Mouse (Mus musculus): Measurements from ENCODE around the gene Cry1. TPM values are rescaled to one million over a fixed set of nuclear protein-coding genes. Genes with fewer than 3 reads are reported as not detected.
A peak's percentile ranks its signal among the peaks of the same experiment; 100 is the strongest.

Cry1 gene
- polyA plus RNA-seq (2015; fragmentation: Nextera tagmentation; extraction: Ambion mirVana), result 31.3 and 32.8 TPM in 2 replicates

- under 1% methylated on average over 69 of the region's 75 CpGs for WGBS
- peak; percentile 97 for ATAC-seq (ENCODE audit: borderline replicate concordance, extremely low read depth, low FRiP score, low TSS enrichment)
- Histone ChIP-seq H3K4me1 (peaks cover 10% of the 10 kb centered on the region), H3K27me3 (no peaks in the 10 kb centered on the region), H3K27ac (peak within 1 kb of the TSS; percentile 90), H3K9ac (peak within 1 kb of the TSS; percentile 89), H3K9me3 (no peaks in the 10 kb centered on the region), H3K4me3 (peak within 1 kb of the TSS; percentile 78), H3K4me2 (peak within 1 kb of the TSS; percentile 98), H3K36me3 (no peaks in the 10 kb centered on the region)
Measured at GRCm38 (mm10) chr10:85184964-85185608, at the start of gene Cry1. Gene Cry1, minus strand, starts transcription at chr10:85185064.

- H3K4me2 ChIP-seq, result no peak overlapping the region; the same call in 1 of the 2 replicates
- no peaks in the 10 kb centered on the region for H3K9me3 ChIP-seq
- H3K36me3 ChIP-seq, result no peaks in the 10 kb centered on the region
- ATAC-seq (ENCODE audit: borderline replicate concordance, extremely low read depth, low FRiP score, low TSS enrichment), result no peak
- H3K27me3 ChIP-seq, result 0 out of 2 replicates have a peak, but pooled peaks cover 5% of the 10 kb centered on the region
- H3K9ac ChIP-seq, result no peak overlapping the region
- WGBS, result 77% methylated on average over 6 of the region's 6 CpGs
- H3K27ac ChIP-seq, result no peak overlapping the region
- H3K4me1 ChIP-seq, result peaks cover 2% of the 10 kb centered on the region; the same call in 1 of the 2 replicates
- no peak overlapping the region for H3K4me3 ChIP-seq
Measured at GRCm38 (mm10) chr10:85221771-85222050, 36.8 kb upstream of the Cry1 start.

DNA sequence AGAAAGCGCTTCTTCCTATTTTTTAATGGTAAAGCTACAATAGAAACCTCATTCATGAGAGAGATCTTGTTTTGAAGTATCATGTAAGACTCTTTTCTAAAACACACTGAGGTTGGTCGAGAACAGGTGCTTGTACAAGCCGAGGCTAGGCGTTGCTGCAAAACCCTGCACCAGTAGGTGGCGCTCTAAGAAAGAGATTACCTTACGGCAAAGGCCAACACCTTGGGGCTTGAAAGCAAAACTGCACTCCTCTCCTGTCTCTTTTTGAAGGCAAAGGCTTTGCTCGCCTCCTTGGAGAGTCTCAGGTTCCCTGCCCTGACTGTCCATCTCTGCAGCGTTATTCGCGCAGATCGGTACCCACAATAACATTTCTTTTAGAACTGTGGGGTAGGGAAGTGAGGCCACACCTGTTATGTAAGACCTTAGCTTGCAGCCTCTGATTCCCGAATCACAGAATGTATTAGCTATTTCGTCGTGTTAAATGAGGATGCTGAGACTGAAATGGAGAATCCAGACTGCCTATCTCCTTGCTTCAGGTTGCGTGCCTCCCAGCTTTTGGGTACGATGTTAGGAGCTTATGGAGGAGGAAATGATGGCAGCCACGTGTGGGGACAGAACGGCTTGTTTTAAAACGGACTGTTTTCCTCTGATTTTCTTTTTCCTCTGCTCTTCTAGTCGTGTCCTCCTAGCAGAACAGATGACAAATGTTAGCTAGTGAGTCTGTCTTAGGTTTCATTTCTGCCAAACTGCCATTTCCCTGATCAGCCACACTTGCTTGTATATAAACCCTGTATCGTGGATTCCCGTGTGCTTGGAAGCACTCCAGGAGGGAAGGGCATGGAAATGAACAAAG lies 36.3 kb upstream of the Cry1 start:
- no peak for ATAC-seq (ENCODE audit: borderline replicate concordance, extremely low read depth, low FRiP score, low TSS enrichment)
- no peak overlapping the region for H3K4me3 ChIP-seq
- no peak overlapping the region for H3K27ac ChIP-seq
- H3K36me3 ChIP-seq, result no peaks in the 10 kb centered on the region
- H3K27me3 ChIP-seq, result 0 out of 2 replicates have a peak, but pooled peaks cover 5% of the 10 kb centered on the region
- peaks cover 2% of the 10 kb centered on the region; the same call in 1 of the 2 replicates for H3K4me1 ChIP-seq
- no peaks in the 10 kb centered on the region for H3K9me3 ChIP-seq
- H3K9ac ChIP-seq, result no peak overlapping the region
- 23% methylated on average over 22 of the region's 22 CpGs for WGBS
- H3K4me2 ChIP-seq, result peak overlapping the region; percentile 33; the same call in 1 of the 2 replicates

DNA sequence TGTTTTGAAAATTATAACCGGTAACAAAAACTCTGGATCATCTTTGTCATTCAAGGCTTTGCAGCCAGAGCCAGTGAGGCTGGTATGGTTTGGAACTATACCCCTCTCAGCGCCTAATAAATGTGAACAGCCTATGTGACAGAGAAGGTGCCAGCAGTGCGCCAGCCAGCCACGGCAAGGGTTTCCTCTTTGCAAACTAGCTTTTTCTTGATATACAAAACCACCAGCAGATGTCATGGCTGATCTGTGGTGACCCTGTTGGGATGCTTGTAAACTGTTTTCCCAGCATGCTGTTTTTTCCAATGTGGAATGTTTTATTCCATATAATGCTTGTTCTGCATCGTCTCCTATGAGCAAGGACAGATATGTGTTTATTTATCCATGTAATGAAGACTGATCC lies 30.0 kb upstream of the Cry1 start:
- ATAC-seq (ENCODE audit: borderline replicate concordance, extremely low read depth, low FRiP score, low TSS enrichment), result no peak
- Histone ChIP-seq H3K9me3 (0 out of 2 replicates have a peak, but pooled peaks cover 3% of the 10 kb centered on the region), H3K27me3 (no peaks in the 10 kb centered on the region), H3K9ac (no peak overlapping the region), H3K4me3 (no peak overlapping the region), H3K27ac (no peak overlapping the region), H3K36me3 (no peaks in the 10 kb centered on the region), H3K4me2 (no peak overlapping the region), H3K4me1 (no peaks in the 10 kb centered on the region)
- 64% methylated on average over 5 of the region's 5 CpGs for WGBS

DNA sequence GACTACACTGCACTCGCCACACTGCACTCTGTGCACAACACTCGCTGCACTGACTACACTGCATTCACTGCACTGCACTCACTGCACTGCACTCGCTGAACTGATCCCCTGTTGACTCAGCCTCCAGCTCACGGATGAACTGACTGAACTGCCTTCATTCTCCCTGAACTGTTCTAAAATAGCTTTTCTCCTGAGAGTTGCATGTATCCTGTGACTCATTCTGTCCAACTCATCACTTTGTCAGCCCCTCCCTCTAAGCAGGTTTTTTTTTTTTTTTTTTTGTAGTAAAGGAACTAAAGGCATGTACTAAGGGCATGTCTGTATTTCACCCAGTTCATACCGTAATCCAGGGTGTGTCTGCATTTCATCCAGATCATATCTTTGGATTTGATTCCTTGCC lies 26.8 kb upstream of the Cry1 start:
- Histone ChIP-seq H3K4me3 (no peak overlapping the region), H3K9me3 (0 out of 2 replicates have a peak, but pooled peaks cover 3% of the 10 kb centered on the region), H3K36me3 (no peaks in the 10 kb centered on the region), H3K27ac (no peak overlapping the region), H3K9ac (no peak overlapping the region), H3K4me1 (no peaks in the 10 kb centered on the region), H3K4me2 (no peak overlapping the region), H3K27me3 (no peaks in the 10 kb centered on the region)
- 92% methylated on average over 5 of the region's 5 CpGs for WGBS
- no peak for ATAC-seq (ENCODE audit: borderline replicate concordance, extremely low read depth, low FRiP score, low TSS enrichment)

DNA sequence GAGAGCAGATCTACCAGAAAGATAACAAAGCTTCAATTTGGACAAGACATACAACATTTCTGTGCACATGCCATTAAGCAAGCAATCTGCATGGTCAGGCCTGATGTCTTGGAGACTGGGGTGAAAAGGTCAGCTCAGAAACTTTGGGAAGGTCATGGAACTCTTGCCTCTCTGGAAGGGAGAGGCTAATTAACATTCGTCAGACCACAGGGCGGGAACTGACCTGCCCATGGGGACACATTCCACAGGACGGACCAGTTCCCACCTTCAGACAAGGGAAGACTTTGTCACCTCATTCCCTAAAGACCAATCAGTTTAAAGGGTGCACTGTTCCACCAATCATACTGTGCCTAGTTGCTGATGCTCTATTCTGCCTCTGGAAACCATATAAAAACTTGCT lies 25.3 kb upstream of the Cry1 start:
- Histone ChIP-seq H3K36me3 (no peaks in the 10 kb centered on the region), H3K9ac (no peak overlapping the region), H3K27ac (no peak overlapping the region), H3K4me3 (no peak overlapping the region), H3K9me3 (0 out of 2 replicates have a peak, but pooled peaks cover 3% of the 10 kb centered on the region), H3K27me3 (no peaks in the 10 kb centered on the region), H3K4me2 (no peak overlapping the region), H3K4me1 (no peaks in the 10 kb centered on the region)
- WGBS, result 75% methylated on average over 3 of the region's 3 CpGs
- no peak for ATAC-seq (ENCODE audit: borderline replicate concordance, extremely low read depth, low FRiP score, low TSS enrichment)

- Histone ChIP-seq H3K4me3 (no peak overlapping the region), H3K27ac (no peak overlapping the region), H3K9ac (no peak overlapping the region), H3K4me2 (no peak overlapping the region), H3K36me3 (no peaks in the 10 kb centered on the region), H3K27me3 (no peaks in the 10 kb centered on the region), H3K9me3 (0 out of 2 replicates have a peak, but pooled peaks cover 3% of the 10 kb centered on the region), H3K4me1 (no peaks in the 10 kb centered on the region)
- no peak for ATAC-seq (ENCODE audit: borderline replicate concordance, extremely low read depth, low FRiP score, low TSS enrichment)
Measured at GRCm38 (mm10) chr10:85209119-85209605, 24.3 kb upstream of the Cry1 start.

- H3K4me3 ChIP-seq, result no peak overlapping the region
- no peak for ATAC-seq (ENCODE audit: borderline replicate concordance, extremely low read depth, low FRiP score, low TSS enrichment)
- WGBS, result 22% methylated on average over 2 of the region's 2 CpGs
- H3K4me1 ChIP-seq, result no peaks in the 10 kb centered on the region
- no peaks in the 10 kb centered on the region for H3K36me3 ChIP-seq
- H3K27ac ChIP-seq, result no peak overlapping the region
- no peak overlapping the region for H3K4me2 ChIP-seq
- no peaks in the 10 kb centered on the region for H3K9me3 ChIP-seq
- H3K9ac ChIP-seq, result no peak overlapping the region
- H3K27me3 ChIP-seq, result no peaks in the 10 kb centered on the region
Measured at GRCm38 (mm10) chr10:85205316-85205715, 20.5 kb upstream of the Cry1 start.

DNA sequence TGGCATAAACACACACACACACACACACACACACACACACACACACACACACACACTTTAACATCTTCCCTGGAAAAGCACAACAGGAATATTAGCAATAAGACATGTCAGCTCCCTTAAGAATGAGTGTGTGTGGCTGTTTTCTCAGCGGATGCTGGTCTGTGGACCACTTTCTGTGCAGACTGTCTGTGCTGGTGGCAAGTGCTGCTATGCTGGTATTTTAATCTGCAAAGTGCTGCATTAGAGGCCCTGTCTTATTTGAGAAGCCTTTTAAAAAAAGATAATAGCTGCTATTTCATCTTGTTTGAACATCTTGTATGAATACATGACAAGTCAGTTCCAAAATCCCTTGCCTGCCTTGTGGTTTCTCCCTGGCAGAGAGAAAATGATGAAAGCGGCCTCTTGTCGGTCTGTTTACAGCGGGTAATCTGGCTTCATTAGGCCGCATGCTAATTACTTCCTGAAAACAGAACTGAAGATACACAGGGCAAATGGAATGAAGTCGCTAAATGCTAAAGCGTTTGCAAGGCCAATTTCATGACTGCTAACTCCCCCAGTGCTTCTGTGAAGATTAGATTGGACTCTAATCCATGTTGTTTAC lies 19.5 kb upstream of the Cry1 start:
- Histone ChIP-seq H3K4me1 (no peaks in the 10 kb centered on the region), H3K27me3 (no peaks in the 10 kb centered on the region), H3K9ac (no peak overlapping the region), H3K4me2 (no peak overlapping the region), H3K27ac (no peak overlapping the region), H3K4me3 (no peak overlapping the region), H3K9me3 (no peaks in the 10 kb centered on the region), H3K36me3 (no peaks in the 10 kb centered on the region)
- ATAC-seq (ENCODE audit: borderline replicate concordance, extremely low read depth, low FRiP score, low TSS enrichment), result no peak
- WGBS, result 45% methylated on average over 7 of the region's 7 CpGs

DNA sequence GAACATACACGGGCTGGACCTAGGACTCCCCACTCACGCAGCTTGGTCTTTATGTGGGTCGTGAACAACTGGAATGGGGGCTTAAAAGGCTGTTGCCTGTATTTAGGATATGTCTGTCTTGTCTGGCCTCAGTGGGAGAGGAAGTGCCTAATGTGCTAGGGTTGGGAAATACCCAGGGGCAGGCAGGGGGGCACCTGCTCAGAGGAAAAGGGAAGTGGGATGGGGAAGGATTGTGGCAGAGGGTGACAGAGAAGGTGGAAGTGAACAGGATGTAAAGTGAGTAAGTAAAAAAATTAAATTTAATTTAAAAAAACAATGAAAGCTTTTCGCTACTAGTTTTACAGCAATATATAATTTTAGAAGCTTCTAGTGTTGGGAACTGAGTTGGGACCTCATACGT lies 9.7 kb upstream of the Cry1 start:
- H3K27me3 ChIP-seq, result 0 out of 2 replicates have a peak, but pooled peaks cover 5% of the 10 kb centered on the region
- no peaks in the 10 kb centered on the region for H3K9me3 ChIP-seq
- no peaks in the 10 kb centered on the region for H3K36me3 ChIP-seq
- H3K4me3 ChIP-seq, result no peak overlapping the region
- no peak overlapping the region for H3K4me2 ChIP-seq
- H3K9ac ChIP-seq, result no peak overlapping the region
- H3K27ac ChIP-seq, result no peak overlapping the region
- no peak for ATAC-seq (ENCODE audit: borderline replicate concordance, extremely low read depth, low FRiP score, low TSS enrichment)
- WGBS, result 71% methylated on average over 5 of the region's 5 CpGs
- no peaks in the 10 kb centered on the region for H3K4me1 ChIP-seq

DNA sequence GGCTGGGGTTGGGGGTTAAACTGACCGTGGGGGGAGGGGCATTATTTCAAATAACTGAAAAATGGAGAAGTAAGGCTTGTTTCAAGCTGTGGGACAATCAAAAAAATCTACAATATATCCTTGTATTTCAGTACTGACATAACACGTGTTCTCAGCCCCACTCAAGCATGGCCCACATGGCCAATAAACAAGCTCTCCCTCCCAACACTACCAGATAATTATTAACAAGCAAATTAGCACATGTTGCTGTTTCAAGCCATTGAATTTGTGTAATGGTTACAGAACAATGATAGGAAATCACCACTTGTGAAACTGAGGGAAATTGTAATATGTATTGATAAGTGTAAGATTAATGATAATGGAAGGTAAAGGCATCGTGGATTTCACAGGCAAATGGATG lies 8.5 kb upstream of the Cry1 start:
- 0 out of 2 replicates have a peak, but pooled peaks cover 5% of the 10 kb centered on the region for H3K27me3 ChIP-seq
- no peak for ATAC-seq (ENCODE audit: borderline replicate concordance, extremely low read depth, low FRiP score, low TSS enrichment)
- no peak overlapping the region for H3K4me3 ChIP-seq
- H3K9ac ChIP-seq, result no peak overlapping the region
- H3K36me3 ChIP-seq, result no peaks in the 10 kb centered on the region
- H3K4me2 ChIP-seq, result no peak overlapping the region
- H3K4me1 ChIP-seq, result no peaks in the 10 kb centered on the region
- WGBS, result 70% methylated on average over 3 of the region's 3 CpGs
- no peak overlapping the region for H3K27ac ChIP-seq
- H3K9me3 ChIP-seq, result no peaks in the 10 kb centered on the region

- Histone ChIP-seq H3K4me2 (no peak overlapping the region), H3K4me3 (no peak overlapping the region), H3K4me1 (no peaks in the 10 kb centered on the region), H3K9me3 (no peaks in the 10 kb centered on the region), H3K9ac (no peak overlapping the region), H3K27ac (no peak overlapping the region), H3K27me3 (0 out of 2 replicates have a peak, but pooled peaks cover 5% of the 10 kb centered on the region), H3K36me3 (no peaks in the 10 kb centered on the region)
- ATAC-seq (ENCODE audit: borderline replicate concordance, extremely low read depth, low FRiP score, low TSS enrichment), result no peak
Measured at GRCm38 (mm10) chr10:85190652-85191051, 5.8 kb upstream of the Cry1 start.

Measured in lung, embryonic 15.5 days (tissue).